Mouse (Mus musculus): ENCODE results near the gene Nap1l1.

- TF ChIP-seq CTCF (IDR thresholded peaks at IDR 0.05; ENCODE audit: low read depth) (no peak), EP300 (IDR thresholded peaks at IDR 0.05; ENCODE audit: low read depth) (no peak)
Observed at GRCm38 (mm10) chr10:111458088-111458487, 14.9 kb upstream of the Nap1l1 start.

All from liver, embryonic 14.5 days (tissue).